Mouse (Mus musculus) left cerebral cortex, adult 2 months (tissue): ENCODE results near the gene Tysnd1. TPM values are rescaled to one million over a fixed set of nuclear protein-coding genes. Genes with fewer than 3 reads are reported as not detected.

Experiments
- DNase-seq, 2 experiments: peaks; one replicate each; pipeline ENCODE4 v3.0.0; 2021 to 2022; ENCODE audit warnings: low spot score in 2 of 2, mixed read lengths in 1 of 2; ENCODE audit errors: extremely low spot score in 1 of 2
- H3K27ac ChIP-seq: fragments of 200-600 bp; 2 replicates; pipeline ENCODE4 v1.8.1; 2022
- H3K4me3 ChIP-seq: fragments of 200-600 bp; 2 replicates; pipeline ENCODE4 v1.8.1; 2022
- CTCF ChIP-seq: fragments of 200-600 bp; IDR thresholded peaks from 2 replicates; pipeline ENCODE4 v1.8.1; 2022; ENCODE audit warnings: antibody characterized with exemption, mild to moderate bottlenecking, moderate library complexity
- intact Hi-C: fragments of 180-260 bp; cut with DNase I; formaldehyde crosslinking; loops from one replicate; pipeline ENCODE4 v1.15.1; 2025
- total RNA-seq, 2 experiments: library from RNA; stranded (reverse); gene quantifications; 2 replicates each; pipeline ENCODE4 v1.2.3; 2021

The Tysnd1 gene
- total RNA-seq, 2 experiments from 2014 or later, result 22.7 to 23.3 TPM

- no peak for DNase-seq
- intact Hi-C loops, result no loop called here
- TF ChIP-seq CTCF, result no peak
- no peak overlapping the region for H3K27ac ChIP-seq
- no peak overlapping the region for H3K4me3 ChIP-seq
Measured at GRCm38 (mm10) chr10:61717406-61718296, 22.3 kb downstream of the Tysnd1 start.

- no peak overlapping the region for H3K27ac ChIP-seq
- H3K4me3 ChIP-seq, result no peak overlapping the region
- TF ChIP-seq CTCF, result no peak
- intact Hi-C loops, result no loop called here
- DNase-seq, result no peak
Measured at GRCm38 (mm10) chr10:61720331-61720730, 25.0 kb downstream of the Tysnd1 start.

GRCm38 (mm10) chr10:61722215-61722614 lies 26.9 kb downstream of the Tysnd1 start:
- no peak overlapping the region for H3K4me3 ChIP-seq
- intact Hi-C loops, result no loop called here
- no peak for TF ChIP-seq CTCF
- no peak overlapping the region for H3K27ac ChIP-seq
- no peak for DNase-seq

GRCm38 (mm10) chr10:61723271-61723670 lies 28.0 kb downstream of the Tysnd1 start:
- no peak for DNase-seq
- Histone ChIP-seq H3K4me3 (no peak overlapping the region), H3K27ac (no peak overlapping the region)
- no peak for TF ChIP-seq CTCF
- intact Hi-C loops, result no loop called here

GRCm38 (mm10) chr10:61729181-61729580 lies 33.9 kb downstream of the Tysnd1 start:
- no peak for TF ChIP-seq CTCF
- Histone ChIP-seq H3K4me3 (no peak overlapping the region), H3K27ac (no peak overlapping the region)
- intact Hi-C loops, result no loop called here
- DNase-seq, result no peak

- Histone ChIP-seq H3K27ac (no peak overlapping the region), H3K4me3 (no peak overlapping the region)
- no peak for TF ChIP-seq CTCF
- DNase-seq, result no peak
- intact Hi-C loops, result no loop called here
Measured at GRCm38 (mm10) chr10:61730171-61730570, 34.9 kb downstream of the Tysnd1 start.

- peak; percentile 72 for TF ChIP-seq CTCF
Measured at GRCm38 (mm10) chr10:61734377-61734776, 39.1 kb downstream of the Tysnd1 start.

GRCm38 (mm10) chr10:61736671-61737078 lies 41.4 kb downstream of the Tysnd1 start:
- no peak for TF ChIP-seq CTCF
- intact Hi-C loops, result no loop called here
- H3K4me3 ChIP-seq, result no peak overlapping the region
- H3K27ac ChIP-seq, result no peak overlapping the region
- peak; percentile 24 to 51 for DNase-seq

More at GRCm38 (mm10) chr10:61734377-61734776, 39.1 kb downstream of the Tysnd1 start:
- no peak overlapping the region for H3K27ac ChIP-seq
- intact Hi-C loops, result no loop called here
- no peak overlapping the region for H3K4me3 ChIP-seq
- no peak for DNase-seq

- Histone ChIP-seq H3K27ac (no peak overlapping the region), H3K4me3 (no peak overlapping the region)
- intact Hi-C loops, result no loop called here
- DNase-seq, result no peak
- TF ChIP-seq CTCF, result no peak
Measured at GRCm38 (mm10) chr10:61737537-61737936, 42.2 kb downstream of the Tysnd1 start.

GRCm38 (mm10) chr10:61738126-61738525 lies 42.8 kb downstream of the Tysnd1 start:
- DNase-seq, result no peak
- intact Hi-C loops, result no loop called here
- no peak overlapping the region for H3K4me3 ChIP-seq
- no peak overlapping the region for H3K27ac ChIP-seq
- TF ChIP-seq CTCF, result no peak

GRCm38 (mm10) chr10:61741306-61741705 lies 46.0 kb downstream of the Tysnd1 start:
- Histone ChIP-seq H3K4me3 (no peak overlapping the region), H3K27ac (no peak overlapping the region)
- intact Hi-C loops, result no loop called here
- no peak for TF ChIP-seq CTCF
- no peak for DNase-seq

GRCm38 (mm10) chr10:61741873-61742272 lies 46.6 kb downstream of the Tysnd1 start:
- Histone ChIP-seq H3K4me3 (no peak overlapping the region), H3K27ac (no peak overlapping the region)
- DNase-seq, result no peak
- no peak; the same call in none of the 2 replicates for TF ChIP-seq CTCF
- intact Hi-C loops, result no loop called here

- Histone ChIP-seq H3K4me3 (no peak overlapping the region), H3K27ac (no peak overlapping the region)
- intact Hi-C loops, result no loop called here
- no peak for DNase-seq
- TF ChIP-seq CTCF, result no peak
Measured at GRCm38 (mm10) chr10:61742336-61742735, 47.0 kb downstream of the Tysnd1 start.
